Mouse (Mus musculus) forebrain, embryonic 13.5 days (tissue): ENCODE measurements around the gene Tmem251. TPM values are rescaled to one million over a fixed set of nuclear protein-coding genes. Genes with fewer than 3 reads are reported as not detected.

Source experiments
- ATAC-seq: fragments of 200-750 bp; cut with Nextera tagmentation; 2 replicates; pipeline ENCODE4 v1.8.0; 2017
- H3K27ac ChIP-seq: fragments of 300-500 bp; sonication (generic); 2 replicates; pipeline ENCODE4 v1.5.1; 2015; ENCODE audit warnings: inconsistent platforms, mild to moderate bottlenecking, moderate library complexity
- H3K27me3 ChIP-seq: fragments of 300-500 bp; sonication (generic); 2 replicates; pipeline ENCODE4 v1.6.1; 2015; ENCODE audit warnings: mild to moderate bottlenecking, inconsistent platforms
- H3K36me3 ChIP-seq: fragments of 300-500 bp; sonication (generic); 2 replicates; pipeline ENCODE4 v1.6.1; 2015; ENCODE audit warnings: mild to moderate bottlenecking, inconsistent platforms; ENCODE audit not compliant: poor library complexity, severe bottlenecking
- H3K4me1 ChIP-seq: fragments of 300-500 bp; sonication (generic); 2 replicates; pipeline ENCODE4 v1.6.1; 2015; ENCODE audit warnings: inconsistent platforms
- H3K4me2 ChIP-seq: fragments of 300-500 bp; sonication (generic); 2 replicates; pipeline ENCODE4 v1.6.1; 2015; ENCODE audit warnings: inconsistent platforms, mild to moderate bottlenecking, moderate library complexity
- H3K4me3 ChIP-seq: fragments of 300-500 bp; sonication (generic); 2 replicates; pipeline ENCODE4 v1.5.1; 2015; ENCODE audit warnings: mild to moderate bottlenecking, inconsistent platforms
- H3K9ac ChIP-seq: fragments of 300-500 bp; sonication (generic); 2 replicates; pipeline ENCODE4 v1.6.1; 2015; ENCODE audit warnings: mild to moderate bottlenecking, inconsistent platforms
- H3K9me3 ChIP-seq: fragments of 300-500 bp; sonication (generic); replicated peaks from 2 replicates; pipeline ENCODE4 v1.6.1; 2016; ENCODE audit warnings: inconsistent platforms
- WGBS: fragments of 180-500 bp; shearing (Covaris S2); methylation state at CpG from one replicate; pipeline ENCODE4 v1.1.7; 2015; 5-methylcytosine and 5-hydroxymethylcytosine counted together
- polyA plus RNA-seq: library from polyadenylated mRNA; unstranded; fragments of >200 nt; fragmentation: Nextera tagmentation; extraction: Ambion mirVana; gene quantifications from 2 replicates; pipeline ENCODE4 v1.2.1, GENCODE M21; 2015

Tmem251 gene
- polyA plus RNA-seq = 12.4 and 14.3 TPM in 2 replicates

DNA sequence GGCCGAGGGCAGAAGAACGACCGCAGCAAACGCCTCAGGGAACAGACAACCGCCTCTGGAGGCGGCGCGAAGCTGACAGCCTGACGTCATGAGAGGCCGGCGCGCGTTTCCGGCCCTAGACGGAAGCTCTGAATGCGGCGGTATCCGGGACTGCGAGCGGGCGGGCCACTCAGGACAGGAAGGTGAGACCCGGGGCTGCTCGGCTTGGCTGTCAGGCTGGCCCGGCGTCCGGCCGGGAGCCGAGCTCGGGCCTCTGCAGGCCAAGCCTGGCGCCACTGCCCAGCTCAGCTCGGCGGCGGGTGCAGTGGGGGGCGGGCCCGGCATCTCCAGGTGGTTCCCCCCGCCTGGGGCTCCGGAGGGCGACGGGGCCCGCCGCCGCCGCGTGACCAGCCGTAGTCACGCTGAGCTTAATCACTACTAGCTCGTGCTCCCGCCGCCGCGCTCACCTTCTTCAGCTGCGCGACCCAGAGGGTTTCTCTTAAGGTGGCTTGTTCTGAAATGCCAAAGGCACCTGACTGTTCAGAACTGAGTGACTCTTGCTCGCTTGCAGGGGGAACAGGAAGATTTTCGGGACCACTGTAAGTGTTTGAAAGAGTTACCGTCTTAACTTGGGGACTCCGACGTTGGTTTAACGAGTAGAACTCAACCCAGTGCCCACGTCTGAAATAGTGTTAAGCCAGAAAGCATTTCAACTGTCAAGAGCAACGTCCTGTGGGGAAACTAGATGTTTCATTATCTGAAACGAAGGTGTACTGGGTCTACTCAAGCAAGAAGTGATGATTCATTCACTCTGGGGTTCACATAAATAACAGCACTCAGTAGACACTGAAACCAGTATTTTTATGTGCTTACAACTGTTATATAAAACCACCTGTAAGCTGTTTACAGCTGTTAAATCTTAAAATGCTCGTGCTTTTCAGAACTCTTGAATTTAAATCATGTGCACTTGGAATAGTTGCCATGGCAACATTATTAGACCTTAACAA lies at the start of gene Tmem251, which contains the start of gene Moap1:
Gene Tmem251 (plus strand): TSS at position 174 of the 986 bp plus-strand sequence.
Gene Moap1 (minus strand): TSS at position 73 of the 986 bp plus-strand sequence.
- peak; percentile 98 for ATAC-seq
- Histone ChIP-seq H3K9me3 (no peaks in the 10 kb centered on the region), H3K36me3 (peaks cover 25% of the 10 kb centered on the region), H3K9ac (peak within 1 kb of the TSS; percentile 95), H3K27me3 (no peaks in the 10 kb centered on the region), H3K27ac (peak within 1 kb of the TSS; percentile 93), H3K4me2 (peak within 1 kb of the TSS; percentile 87), H3K4me1 (peaks cover 25% of the 10 kb centered on the region), H3K4me3 (peak within 1 kb of the TSS; percentile 88)
- WGBS = under 1% methylated on average over 61 of the region's 63 CpGs

DNA sequence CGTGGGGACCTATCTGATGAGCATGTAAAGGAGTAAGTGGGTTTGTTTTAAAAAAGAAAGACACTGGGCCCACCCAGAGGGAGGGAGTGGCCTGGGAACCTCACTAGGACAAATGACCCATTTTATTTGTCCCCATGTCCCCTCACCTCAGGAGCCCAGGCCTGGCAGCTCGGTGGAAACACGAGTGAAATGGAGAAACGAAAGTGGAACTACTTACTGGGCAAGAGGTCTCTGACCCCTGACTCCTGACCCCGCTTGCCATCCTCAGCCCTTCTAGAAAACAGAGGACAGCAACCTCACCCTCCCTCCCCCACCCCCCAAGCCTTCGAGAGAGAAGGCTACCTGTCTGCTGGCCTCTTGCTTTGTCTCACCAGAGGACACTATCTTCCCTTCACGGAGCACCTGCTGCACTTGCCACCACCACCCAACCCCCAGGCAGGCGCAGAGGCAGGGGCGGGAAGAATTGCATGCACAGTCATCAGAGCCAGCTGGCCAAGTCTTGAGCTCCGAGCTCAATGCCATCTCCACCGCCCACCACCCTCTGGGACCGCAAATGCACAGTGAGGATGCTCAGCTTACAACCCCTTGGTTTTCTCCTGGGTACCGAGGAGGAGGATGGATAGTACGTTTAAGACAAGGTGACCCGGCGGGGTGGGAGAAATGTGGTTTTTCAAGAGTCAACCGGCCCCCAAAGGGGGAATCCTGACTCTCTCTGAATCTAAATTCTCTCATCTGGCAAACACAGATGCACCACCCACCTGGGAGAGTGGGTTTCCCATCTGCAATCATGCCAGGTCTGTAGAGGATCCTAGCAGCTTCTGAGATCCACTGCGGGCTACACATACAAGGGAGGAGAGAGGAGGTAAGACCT lies 48.0 kb upstream of the Tmem251 start:
- Histone ChIP-seq H3K27ac (peak overlapping the region; percentile 41; the same call in 1 of the 2 replicates), H3K27me3 (no peaks in the 10 kb centered on the region), H3K4me2 (no peak overlapping the region), H3K9ac (no peak overlapping the region), H3K9me3 (no peaks in the 10 kb centered on the region), H3K36me3 (no peaks in the 10 kb centered on the region), H3K4me1 (peaks cover 55% of the 10 kb centered on the region), H3K4me3 (no peak overlapping the region)
- no peak for ATAC-seq
- WGBS = 59% methylated on average over 18 of the region's 18 CpGs

DNA sequence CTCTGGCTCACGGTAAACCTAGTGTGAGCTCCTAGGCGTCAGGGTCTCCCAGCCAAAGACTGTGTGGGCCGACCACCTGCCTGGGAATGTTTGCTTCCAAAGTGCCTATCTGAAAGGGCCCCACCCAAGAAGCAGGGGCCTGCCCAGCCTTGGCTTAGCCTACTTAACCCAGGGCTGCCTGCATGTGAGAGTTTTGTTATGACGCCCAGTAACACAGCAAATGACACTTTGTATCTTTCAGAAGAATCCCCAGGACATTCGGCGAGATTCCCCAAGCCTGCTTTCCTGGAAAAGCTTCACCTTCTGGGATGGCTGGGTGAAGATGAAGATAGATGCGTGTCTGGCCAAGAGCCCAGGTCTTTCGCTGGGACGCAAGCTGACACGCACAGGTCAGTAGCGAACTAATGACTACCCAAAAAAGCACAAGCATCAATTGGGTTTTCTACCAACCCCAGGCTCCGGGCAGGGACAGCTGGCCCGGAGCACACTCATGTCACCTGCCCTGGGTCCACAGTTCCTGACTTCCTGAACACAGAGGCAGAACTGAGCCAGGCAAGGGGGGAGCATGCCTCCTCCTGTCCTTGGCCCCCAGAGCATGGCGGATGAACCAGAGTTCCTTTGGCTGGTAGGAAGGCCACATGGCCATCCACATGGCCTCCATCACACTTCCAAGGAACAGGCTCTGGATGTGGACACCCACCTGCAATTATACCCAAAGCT lies 46.8 kb upstream of the Tmem251 start:
- 87% methylated on average over 14 of the region's 14 CpGs for WGBS
- Histone ChIP-seq H3K27me3 (no peaks in the 10 kb centered on the region), H3K9ac (no peak overlapping the region), H3K4me2 (no peak overlapping the region), H3K4me1 (peaks cover 65% of the 10 kb centered on the region), H3K27ac (0 out of 2 replicates have a peak overlapping the region, but pooled peaks have one; percentile 8), H3K4me3 (no peak overlapping the region), H3K9me3 (no peaks in the 10 kb centered on the region), H3K36me3 (no peaks in the 10 kb centered on the region)
- ATAC-seq = no peak

DNA sequence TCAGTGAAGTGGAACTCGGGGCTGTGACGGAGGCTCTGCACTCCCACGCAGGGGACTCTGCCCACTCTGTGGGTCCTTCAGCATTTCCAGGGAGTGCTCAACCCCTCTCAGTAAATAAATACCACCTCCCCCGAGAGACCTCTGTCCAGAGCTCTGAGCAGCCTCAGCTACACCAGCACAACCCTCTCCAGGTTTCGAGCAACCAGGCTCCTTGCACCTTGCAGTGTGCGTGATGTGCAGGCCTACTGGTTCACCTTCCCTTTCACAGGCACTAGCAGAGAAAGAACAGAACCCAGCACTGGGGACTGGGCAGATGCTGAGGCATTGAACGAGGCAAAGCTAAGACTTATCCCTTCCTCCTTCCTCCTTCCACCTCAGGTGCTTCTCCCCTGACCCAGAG lies 46.2 kb upstream of the Tmem251 start:
- no peaks in the 10 kb centered on the region for H3K27me3 ChIP-seq
- H3K36me3 ChIP-seq = no peaks in the 10 kb centered on the region
- ATAC-seq = no peak
- WGBS = 77% methylated on average over 7 of the region's 7 CpGs
- no peaks in the 10 kb centered on the region for H3K9me3 ChIP-seq
- no peak overlapping the region for H3K4me2 ChIP-seq
- no peak overlapping the region for H3K9ac ChIP-seq
- peaks cover 71% of the 10 kb centered on the region for H3K4me1 ChIP-seq
- H3K27ac ChIP-seq = peak overlapping the region; percentile 84
- H3K4me3 ChIP-seq = no peak overlapping the region

DNA sequence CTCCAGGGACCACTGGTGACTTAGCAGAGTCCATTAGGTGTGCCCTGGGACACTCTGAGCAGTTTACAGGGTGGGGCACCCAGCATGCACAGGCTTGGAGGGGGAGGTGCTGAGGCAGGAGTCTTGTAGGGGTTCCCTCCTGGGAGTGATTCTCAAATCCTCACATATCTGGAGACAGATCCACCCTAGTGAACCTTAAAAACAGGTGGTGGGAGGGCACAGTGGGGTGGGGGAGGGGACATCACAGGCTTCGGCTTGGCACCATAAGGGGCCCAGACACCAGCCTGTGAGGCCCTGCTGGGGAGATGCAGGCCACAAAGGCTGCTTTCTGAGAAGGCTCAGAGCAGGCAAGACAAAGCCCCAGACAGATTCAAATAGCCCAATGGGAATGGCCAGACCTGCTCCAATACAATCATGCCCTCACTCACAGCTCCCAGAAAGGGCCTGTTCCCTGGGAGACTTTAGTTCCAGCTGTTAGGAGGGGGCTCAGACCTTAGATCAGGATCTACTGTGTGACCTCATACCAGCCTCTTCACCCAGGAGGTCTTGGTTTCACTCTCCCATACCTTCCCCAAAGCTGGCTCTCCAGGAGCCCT lies 45.4 kb upstream of the Tmem251 start:
- peak overlapping the region; percentile 35; the same call in 1 of the 2 replicates for H3K9ac ChIP-seq
- peaks cover 78% of the 10 kb centered on the region for H3K4me1 ChIP-seq
- no peaks in the 10 kb centered on the region for H3K36me3 ChIP-seq
- WGBS = 0% methylated on average over 1 of the region's 1 CpGs
- no peaks in the 10 kb centered on the region for H3K27me3 ChIP-seq
- peak; percentile 73 for ATAC-seq
- peak overlapping the region; percentile 84 for H3K27ac ChIP-seq
- no peak overlapping the region for H3K4me3 ChIP-seq
- H3K9me3 ChIP-seq = no peaks in the 10 kb centered on the region
- H3K4me2 ChIP-seq = peak overlapping the region; percentile 31

DNA sequence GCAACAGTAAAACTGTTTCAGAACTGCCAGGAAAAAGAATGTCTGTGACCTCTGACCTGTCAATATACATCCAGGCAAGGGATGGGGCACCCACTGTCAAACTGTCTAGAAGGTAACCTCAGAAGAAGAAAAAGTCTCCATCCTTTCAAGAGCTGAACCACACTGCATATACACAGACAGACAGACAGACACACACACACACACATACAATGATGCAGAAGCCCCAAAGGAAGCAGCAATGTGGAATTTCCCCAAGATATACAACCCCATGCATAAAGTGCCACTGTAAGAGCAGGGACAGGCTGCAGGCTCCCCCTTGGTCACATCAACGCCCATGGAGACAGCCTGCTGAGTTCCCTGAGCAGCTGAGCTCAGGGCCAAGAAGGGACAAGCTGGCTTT lies 44.4 kb upstream of the Tmem251 start:
- no peaks in the 10 kb centered on the region for H3K36me3 ChIP-seq
- WGBS = 20% methylated on average over 1 of the region's 1 CpGs
- H3K9me3 ChIP-seq = no peaks in the 10 kb centered on the region
- H3K9ac ChIP-seq = 0 out of 2 replicates have a peak overlapping the region, but pooled peaks have one; percentile 31
- H3K27ac ChIP-seq = peak overlapping the region; percentile 84
- H3K27me3 ChIP-seq = no peaks in the 10 kb centered on the region
- H3K4me3 ChIP-seq = no peak overlapping the region
- H3K4me2 ChIP-seq = no peak overlapping the region; the same call in 1 of the 2 replicates
- peaks cover 88% of the 10 kb centered on the region for H3K4me1 ChIP-seq
- no peak for ATAC-seq

DNA sequence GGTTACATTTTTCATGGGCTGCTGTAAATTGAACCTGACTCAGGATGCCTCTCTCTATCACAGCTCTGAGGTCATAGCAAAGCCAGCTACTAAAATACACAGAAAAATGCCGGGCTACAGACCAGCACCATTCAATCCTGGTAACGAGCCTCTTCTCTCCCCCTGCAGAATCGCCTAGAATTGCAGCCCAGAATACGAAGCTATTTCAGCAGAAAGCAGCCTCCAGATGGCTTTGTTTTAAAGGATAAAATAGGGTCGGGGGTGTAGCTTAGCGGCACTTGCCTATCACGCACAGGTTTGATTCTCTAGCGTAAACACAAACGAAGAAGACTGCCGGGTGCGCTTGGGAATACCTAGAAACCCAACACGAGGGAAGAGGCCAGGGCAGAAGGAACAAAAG lies 43.1 kb upstream of the Tmem251 start:
- 46% methylated on average over 12 of the region's 12 CpGs for WGBS
- H3K4me2 ChIP-seq = no peak overlapping the region
- no peaks in the 10 kb centered on the region for H3K27me3 ChIP-seq
- no peaks in the 10 kb centered on the region for H3K9me3 ChIP-seq
- no peak overlapping the region for H3K4me3 ChIP-seq
- no peak overlapping the region for H3K9ac ChIP-seq
- no peak for ATAC-seq
- H3K27ac ChIP-seq = no peak overlapping the region
- H3K4me1 ChIP-seq = peaks cover 89% of the 10 kb centered on the region
- no peaks in the 10 kb centered on the region for H3K36me3 ChIP-seq

DNA sequence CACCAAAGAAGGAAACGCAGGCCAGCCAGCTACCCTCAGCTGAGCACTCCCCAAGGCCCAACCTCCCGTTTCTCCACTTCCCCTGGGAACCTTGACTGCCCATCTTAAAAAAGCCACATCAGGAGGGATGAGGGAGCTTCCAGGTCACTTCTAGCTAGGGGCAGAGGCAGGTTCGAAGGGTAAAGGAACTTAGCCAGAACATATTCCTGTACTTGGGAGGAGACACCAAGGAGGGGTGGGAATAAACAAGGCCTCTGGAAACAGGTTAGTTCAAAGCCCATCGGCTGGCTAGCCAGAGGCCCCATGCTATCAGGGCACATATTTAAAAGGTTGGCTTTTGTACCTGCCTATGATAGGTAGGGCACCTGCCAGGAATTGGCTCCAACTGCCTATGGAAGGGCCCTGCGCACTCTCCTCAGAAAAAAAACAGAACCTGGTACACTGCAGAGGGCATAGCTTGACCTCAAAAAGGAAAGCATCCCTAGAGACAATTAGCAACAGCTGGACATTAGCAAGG lies 41.8 kb upstream of the Tmem251 start:
- Histone ChIP-seq H3K27ac (no peak overlapping the region), H3K27me3 (no peaks in the 10 kb centered on the region), H3K9me3 (no peaks in the 10 kb centered on the region), H3K9ac (no peak overlapping the region), H3K36me3 (no peaks in the 10 kb centered on the region), H3K4me1 (peaks cover 82% of the 10 kb centered on the region), H3K4me2 (peak overlapping the region; percentile 90), H3K4me3 (no peak overlapping the region)
- no peak for ATAC-seq
- 94% methylated on average over 5 of the region's 5 CpGs for WGBS

DNA sequence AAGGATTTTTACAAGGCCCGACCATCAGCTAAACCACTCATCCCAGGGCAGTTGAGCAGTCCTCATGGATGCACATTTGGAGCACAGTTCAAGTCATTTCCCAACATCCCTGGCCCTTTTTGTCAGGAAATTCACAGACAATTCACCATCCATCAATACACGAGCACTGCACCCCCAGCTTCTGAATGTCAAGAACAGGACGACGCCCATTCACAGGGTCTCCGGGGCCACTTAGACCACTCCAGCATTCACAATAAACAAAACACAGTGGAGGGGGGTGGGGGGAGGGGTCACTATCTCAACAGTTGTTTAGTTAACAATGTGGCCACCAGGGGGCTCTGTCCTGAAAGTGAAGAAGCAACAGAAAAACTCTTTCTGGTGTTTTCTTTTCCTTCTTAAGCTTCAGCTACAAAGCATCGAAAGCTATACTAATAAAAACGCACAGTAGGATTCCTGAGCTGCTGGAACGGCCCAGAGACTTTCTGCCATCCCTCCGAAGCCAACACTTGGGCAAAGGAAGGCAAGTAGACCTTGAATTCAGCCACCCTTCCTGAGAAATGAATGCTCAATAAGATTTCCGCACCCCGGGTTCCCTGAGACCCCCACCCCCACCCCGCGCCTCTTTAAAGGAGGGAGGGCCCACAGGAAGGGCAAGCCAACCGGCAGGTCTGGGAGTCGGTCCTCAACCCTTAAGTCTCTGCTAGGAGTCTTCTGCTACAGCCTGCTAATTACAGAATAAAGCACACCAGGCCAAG lies 41.0 kb upstream of the Tmem251 start:
- ATAC-seq = no peak
- H3K9me3 ChIP-seq = no peaks in the 10 kb centered on the region
- peak overlapping the region; percentile 72 for H3K4me3 ChIP-seq
- H3K4me2 ChIP-seq = peak overlapping the region; percentile 90
- H3K27ac ChIP-seq = peak overlapping the region; percentile 74
- no peaks in the 10 kb centered on the region for H3K36me3 ChIP-seq
- peaks cover 75% of the 10 kb centered on the region for H3K4me1 ChIP-seq
- H3K27me3 ChIP-seq = no peaks in the 10 kb centered on the region
- 5% methylated on average over 15 of the region's 15 CpGs for WGBS
- H3K9ac ChIP-seq = peak overlapping the region; percentile 84; the same call in 1 of the 2 replicates

DNA sequence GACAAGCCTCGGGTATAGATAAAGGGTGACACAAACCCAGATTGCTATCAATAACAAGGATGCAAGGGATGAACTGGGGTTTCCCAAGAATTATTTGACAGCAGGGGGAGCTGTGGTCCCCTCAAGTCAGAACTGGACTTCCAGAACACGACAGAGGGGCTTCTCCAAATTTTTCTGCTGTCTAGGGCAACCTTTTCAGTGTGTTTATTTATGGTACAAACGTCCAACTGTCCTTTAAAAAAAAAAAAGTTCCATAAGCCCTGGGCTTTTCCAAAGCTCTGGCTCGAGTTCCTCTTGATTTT lies 40.5 kb upstream of the Tmem251 start:
- Histone ChIP-seq H3K9ac (peak overlapping the region; percentile 84), H3K36me3 (no peaks in the 10 kb centered on the region), H3K27me3 (no peaks in the 10 kb centered on the region), H3K4me3 (peak overlapping the region; percentile 72), H3K9me3 (no peaks in the 10 kb centered on the region), H3K4me2 (peak overlapping the region; percentile 90), H3K4me1 (peaks cover 69% of the 10 kb centered on the region), H3K27ac (peak overlapping the region; percentile 74)
- no peak for ATAC-seq
- WGBS = 2% methylated on average over 4 of the region's 4 CpGs
